Mouse (Mus musculus) kidney, adult 2 months (tissue): ENCODE results near the gene Gabrd.

Source experiments
- CTCF ChIP-seq: fragments of 200-500 bp; conservative IDR thresholded peaks from 2 replicates; pipeline ENCODE4 v1.5.1; 2011; ENCODE audit warnings: low read depth, mild to moderate bottlenecking, control low read depth, low read length, moderate library complexity, mixed read lengths; ENCODE audit not compliant: insufficient read depth, insufficient read length
- POLR2A ChIP-seq: fragments of 200-500 bp; IDR thresholded peaks from one replicate; pipeline ENCODE4 v1.6.1; 2011; ENCODE audit warnings: low read depth, low read length, control low read depth

- TF ChIP-seq CTCF (no peak), POLR2A (no peak)
Observed at GRCm38 (mm10) chr4:155367739-155368138, 30.2 kb downstream of the Gabrd start.
